Mouse (Mus musculus): ENCODE measurements at regions not wholly inside any gene's neighbourhood (a gene's known extent, or its start where the extent isn't known, plus 50 kb on each side); places are given as distances from the start of the nearest gene placed in this dataset.

DNA sequence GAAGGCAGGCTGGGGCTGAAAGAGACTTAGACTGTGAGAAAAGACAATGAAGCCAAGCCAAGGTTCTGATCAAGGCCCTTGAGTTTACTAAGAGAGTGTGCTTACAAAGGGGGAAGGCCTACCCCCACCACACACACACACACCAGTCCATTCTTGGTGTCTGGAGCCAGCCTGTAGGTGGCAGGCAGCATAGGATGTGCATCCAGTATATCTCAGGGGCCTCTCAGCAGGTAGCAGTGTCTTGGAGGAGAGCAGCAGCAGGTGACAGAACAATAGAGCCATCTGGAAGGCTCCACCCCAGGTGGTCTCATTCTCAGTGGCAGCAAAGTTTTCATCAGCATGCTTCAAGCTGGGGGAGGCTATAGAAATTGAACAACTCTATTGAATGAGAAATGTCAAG is 293.9 kb downstream of the Pet2 start:
- DNase-seq (ENCODE audit: low read depth, low spot score), result peak; percentile 64

Measured in ZHBTc4 (cell line).